Mouse (Mus musculus) inflammation-experienced regulatory T-cells, adult 6 months (primary cell): ENCODE measurements around the gene Hyal2. TPM values are rescaled to one million over a fixed set of nuclear protein-coding genes. Genes with fewer than 3 reads are reported as not detected.
"Not testable (repeated sequence)": the region's sequence is repeated elsewhere in the genome, so short reads cannot be mapped to it uniquely, and the experiment has no call there.

ENCODE experiments used
- ATAC-seq: one replicate; pipeline ENCODE4 v1.8.0; 2017
- polyA plus RNA-seq, 3 experiments: library from polyadenylated mRNA; unstranded; fragments of 100-300 nt; shearing (Covaris generic); gene quantifications; one replicate each; pipeline ENCODE4 v1.2.1; 2017

The Hyal2 gene
- polyA plus RNA-seq, 3 experiments from 2014 or later: 8.2 to 13.9 (median 10.3) TPM

GRCm38 (mm10) chr9:107570016-107570415 is 2.3 kb downstream of the Hyal2 start:
- no peak for ATAC-seq

DNA sequence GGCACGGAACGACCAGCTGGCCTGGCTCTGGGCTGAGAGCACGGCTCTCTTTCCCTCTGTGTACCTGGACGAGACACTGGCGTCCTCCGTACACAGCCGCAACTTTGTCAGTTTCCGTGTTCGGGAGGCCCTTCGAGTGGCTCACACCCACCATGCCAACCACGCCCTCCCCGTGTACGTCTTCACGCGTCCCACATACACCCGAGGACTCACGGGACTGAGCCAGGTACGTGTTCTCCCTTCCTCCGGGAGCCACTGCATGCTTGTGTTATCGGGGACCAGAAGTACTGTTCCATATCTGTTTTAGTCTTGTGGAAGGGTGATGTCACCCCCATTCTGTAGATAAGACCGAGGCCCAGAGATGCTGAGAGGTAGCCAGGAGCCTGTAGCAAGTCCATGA is 3.1 kb downstream of the Hyal2 start:
- no peak for ATAC-seq

DNA sequence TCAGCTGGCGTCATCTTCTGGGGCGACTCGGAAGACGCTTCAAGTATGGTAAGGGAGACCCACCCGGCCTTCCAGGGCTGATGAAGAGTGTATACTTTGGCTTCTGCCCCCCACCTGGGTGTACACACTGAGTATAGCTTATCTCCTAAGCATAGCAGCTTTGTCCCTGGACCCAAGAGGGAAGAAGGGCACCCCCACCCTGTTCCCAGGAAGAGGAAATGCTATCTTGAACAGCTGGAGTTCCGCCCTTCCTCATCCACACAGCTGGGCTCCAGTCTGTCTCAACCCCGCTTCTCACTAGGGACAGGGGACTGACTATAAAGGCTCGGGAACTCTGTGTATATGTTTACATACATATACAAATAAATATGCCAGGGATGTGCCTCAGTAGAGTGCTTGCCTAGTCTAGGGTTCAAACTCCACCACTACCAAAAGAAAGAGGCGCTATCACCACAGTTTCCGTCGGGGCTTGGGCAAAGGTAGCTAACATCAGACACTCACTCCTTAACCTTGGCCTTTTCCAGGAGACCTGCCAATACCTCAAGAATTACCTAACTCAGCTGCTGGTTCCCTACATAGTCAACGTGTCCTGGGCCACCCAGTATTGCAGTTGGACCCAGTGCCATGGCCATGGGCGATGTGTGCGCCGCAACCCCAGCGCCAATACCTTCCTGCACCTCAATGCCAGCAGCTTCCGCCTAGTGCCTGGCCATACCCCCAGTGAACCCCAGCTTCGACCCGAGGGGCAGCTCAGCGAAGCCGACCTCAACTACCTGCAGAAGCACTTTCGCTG is 4.0 kb downstream of the Hyal2 start:
- no peak for ATAC-seq

- ATAC-seq: no peak
These were observed 4.5 kb downstream of the Hyal2 start for GRCm38 (mm10) chr9:107572327-107572662.

DNA sequence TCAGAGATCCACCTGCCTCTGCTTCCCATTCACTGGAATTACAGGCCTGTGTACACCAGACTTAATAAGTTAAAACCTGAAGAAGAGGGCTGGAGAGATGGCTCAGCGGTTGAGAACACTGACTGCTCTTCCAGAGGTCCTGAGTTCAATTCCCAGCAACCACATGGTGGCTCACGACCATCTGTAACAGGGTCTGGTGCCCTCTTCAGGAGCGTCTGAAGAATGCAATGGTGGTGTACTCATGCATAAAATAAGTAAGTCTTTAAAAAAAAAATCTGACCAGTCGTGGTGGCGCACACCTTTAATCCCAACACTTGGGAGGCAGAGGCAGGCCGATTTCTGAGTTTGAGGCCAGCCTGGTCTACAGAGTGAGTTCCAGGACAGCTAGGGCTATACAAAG is 6.0 kb downstream of the Hyal2 start:
- not testable (repeated sequence) for ATAC-seq

- ATAC-seq: no peak
These were observed 8.0 kb downstream of the Hyal2 start for GRCm38 (mm10) chr9:107575579-107576356.

- no peak for ATAC-seq
These were observed 8.8 kb downstream of the Hyal2 start, which contains the start of gene Hyal1 for GRCm38 (mm10) chr9:107576357-107577107. Gene Hyal1, plus strand, starts transcription at chr9:107576927.

- no peak for ATAC-seq
These were observed 10.1 kb downstream of the Hyal2 start for GRCm38 (mm10) chr9:107577871-107578270.

DNA sequence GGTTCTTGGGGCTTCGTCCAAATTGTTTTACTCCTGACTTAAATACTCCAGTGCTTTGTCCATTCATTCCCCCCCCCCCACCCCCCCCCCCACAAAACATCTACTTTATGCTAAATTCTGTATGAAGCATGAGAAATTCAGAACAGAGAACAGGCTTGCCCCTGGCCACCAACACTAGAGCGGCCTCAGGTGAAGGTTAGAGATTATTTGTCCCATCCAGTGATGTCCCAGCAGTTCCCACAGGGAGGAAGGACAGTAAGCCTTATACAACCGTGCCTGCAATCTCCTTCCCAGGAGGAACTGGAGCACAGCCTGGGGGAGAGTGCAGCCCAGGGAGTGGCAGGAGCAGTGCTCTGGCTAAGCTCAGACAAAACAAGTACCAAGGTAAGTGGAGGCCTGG is 10.8 kb downstream of the Hyal2 start, which contains the start of gene Naa80:
Gene Naa80 (plus strand): TSS at position 301 of the 400 bp plus-strand sequence.
- ATAC-seq: no peak

DNA sequence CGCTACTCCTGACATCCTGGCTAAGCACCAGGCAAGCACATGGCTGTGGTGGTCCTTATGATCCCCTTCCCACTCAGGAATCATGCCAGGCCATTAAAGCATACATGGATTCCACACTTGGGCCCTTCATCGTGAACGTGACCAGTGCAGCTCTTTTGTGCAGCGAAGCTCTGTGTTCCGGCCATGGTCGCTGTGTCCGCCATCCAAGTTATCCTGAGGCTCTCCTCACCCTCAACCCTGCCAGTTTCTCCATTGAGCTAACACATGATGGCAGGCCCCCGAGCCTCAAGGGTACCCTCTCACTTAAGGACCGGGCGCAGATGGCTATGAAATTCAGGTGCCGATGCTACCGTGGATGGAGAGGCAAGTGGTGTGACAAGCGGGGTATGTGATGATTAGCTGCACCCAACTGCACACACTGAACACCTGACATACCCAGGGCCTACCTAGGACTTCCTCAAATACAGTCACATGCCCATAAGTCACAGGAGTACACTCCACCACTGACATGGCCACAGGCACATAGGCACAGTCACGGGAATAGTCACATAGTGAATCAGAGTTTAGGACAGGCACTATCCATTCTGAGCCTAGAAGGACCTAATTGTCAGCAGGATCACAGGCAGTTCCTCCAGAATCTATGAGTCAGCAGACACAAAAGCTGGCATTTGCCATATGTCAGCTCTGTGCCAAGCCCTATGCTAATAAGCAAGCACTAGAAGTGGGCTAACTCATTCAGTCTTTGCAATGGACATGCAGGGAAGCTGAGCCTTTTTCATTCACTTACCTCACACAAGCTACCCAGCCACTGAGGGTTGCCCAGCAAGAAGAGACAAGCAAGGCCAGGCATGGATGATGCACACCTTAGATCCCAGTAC is 11.5 kb downstream of the Hyal2 start:
- ATAC-seq: no peak

DNA sequence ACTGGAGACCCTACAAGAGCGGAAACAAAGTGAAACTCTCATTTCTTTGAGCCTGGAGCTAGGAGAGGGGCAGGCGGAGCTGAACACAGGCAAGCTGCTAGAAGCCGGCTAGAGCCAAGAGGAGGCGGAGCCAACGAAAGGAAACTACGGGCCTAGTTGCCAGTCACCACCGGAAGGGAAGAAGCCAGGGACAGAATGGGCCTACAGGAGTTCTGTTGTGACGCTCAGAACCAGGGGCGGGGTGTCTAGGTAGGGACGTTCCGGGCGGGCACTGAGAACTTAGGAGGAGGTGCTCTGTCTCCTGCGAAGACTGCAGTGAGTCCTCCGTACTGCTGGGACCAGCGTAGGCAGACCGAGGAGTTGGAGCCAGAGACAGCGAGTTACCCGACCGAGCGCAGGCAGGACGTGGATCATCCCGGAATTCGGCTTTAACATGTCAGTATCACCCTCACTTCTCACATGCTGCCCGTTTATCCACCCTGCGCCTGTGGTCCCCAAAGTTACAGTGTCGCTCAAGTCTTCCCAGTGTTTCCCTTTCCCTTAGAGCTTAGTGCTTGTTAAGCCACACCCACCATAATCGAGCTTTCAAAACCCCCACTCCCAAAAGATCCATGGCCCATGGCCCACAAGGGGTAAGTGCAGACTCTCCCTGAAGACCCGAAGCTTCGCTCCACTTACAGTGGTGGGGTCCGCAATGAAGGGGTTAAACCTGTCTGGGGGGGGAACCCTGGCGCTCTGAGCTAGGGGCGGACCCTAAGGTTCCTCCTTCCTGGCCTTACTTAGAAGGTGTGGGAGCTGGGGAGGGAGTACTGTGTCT is 13.0 kb downstream of the Hyal2 start, which contains the start of gene Hyal3:
Gene Hyal3 (plus strand): TSS at position 318 of the 817 bp plus-strand sequence.
- ATAC-seq: peak; percentile 94

GRCm38 (mm10) chr9:107581584-107581983 is 13.8 kb downstream of the Hyal2 start:
- ATAC-seq: no peak

DNA sequence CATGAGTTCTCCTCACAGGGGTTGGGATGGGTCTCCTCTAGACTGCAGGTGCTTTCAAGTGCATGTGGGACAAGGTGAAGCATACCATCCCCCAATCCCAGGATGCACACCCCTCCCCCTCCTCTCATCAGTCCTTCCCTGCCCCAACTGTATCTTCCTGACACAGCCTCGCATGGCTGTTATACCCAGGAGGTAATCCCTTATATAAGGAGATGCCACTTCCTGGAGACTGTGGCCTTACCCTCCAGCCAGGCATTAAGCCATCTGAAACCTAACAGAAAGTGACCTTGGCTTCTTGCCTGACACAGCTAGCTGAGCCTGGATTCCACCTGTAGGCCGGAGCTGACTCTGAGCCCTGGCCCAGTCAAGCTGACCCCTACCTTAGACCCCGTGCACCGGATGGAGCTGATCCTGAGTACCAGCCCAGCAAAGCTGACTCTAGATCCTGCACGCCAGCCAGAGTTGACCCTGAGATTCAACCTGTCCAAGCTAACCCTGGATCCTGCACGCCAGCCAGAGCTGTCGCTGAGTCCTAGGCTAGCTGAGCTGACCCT is 14.8 kb downstream of the Hyal2 start:
- ATAC-seq: no peak

GRCm38 (mm10) chr9:107583174-107583573 is 15.4 kb downstream of the Hyal2 start:
- ATAC-seq: no peak

- no peak for ATAC-seq
These were observed 18.8 kb downstream of the Hyal2 start for GRCm38 (mm10) chr9:107586504-107586903.

DNA sequence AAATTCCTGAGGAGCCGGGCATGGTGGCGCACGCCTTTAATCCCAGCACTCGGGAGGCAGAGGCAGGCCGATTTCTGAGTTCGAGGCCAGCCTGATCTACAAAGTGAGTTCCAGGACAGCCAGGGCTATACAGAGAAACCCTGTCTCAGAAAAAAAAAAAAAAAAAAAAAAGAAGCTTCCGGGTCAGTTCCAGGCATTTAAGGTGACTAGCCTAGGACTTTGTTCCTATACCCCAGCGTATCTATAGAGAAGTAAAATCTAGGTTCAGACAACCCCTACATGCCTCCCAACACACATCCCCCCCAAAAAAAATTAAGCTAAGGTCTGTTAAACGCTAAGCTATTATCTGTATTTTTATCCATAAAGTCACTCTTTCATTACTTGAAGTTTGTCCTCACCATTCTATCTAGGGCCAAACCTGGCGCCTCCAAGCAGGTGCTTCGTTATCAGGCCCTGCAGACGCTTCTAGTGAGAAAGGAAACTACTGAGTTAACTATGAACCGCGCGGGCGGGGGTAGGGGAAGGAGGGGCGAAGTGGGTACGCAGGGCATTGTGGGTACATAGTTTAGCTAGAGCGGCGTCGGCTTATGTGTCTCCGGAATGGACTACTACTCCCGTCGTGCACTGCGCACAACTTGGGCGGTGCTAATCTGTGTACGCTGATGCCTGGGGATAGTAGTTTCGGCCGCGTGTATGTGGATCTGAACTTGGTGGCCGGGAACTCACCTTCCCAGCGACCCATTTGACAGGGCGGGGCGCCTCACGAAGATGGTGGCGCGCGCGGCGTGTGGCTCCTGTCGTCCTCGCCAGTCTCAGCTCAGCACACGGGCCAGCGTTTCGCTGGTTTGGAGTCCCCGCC is 19.5 kb downstream of the Hyal2 start, which contains the start of gene Ifrd2:
Gene Ifrd2 (plus strand): TSS at position 669 of the 859 bp plus-strand sequence.
- ATAC-seq: peak; percentile 98

DNA sequence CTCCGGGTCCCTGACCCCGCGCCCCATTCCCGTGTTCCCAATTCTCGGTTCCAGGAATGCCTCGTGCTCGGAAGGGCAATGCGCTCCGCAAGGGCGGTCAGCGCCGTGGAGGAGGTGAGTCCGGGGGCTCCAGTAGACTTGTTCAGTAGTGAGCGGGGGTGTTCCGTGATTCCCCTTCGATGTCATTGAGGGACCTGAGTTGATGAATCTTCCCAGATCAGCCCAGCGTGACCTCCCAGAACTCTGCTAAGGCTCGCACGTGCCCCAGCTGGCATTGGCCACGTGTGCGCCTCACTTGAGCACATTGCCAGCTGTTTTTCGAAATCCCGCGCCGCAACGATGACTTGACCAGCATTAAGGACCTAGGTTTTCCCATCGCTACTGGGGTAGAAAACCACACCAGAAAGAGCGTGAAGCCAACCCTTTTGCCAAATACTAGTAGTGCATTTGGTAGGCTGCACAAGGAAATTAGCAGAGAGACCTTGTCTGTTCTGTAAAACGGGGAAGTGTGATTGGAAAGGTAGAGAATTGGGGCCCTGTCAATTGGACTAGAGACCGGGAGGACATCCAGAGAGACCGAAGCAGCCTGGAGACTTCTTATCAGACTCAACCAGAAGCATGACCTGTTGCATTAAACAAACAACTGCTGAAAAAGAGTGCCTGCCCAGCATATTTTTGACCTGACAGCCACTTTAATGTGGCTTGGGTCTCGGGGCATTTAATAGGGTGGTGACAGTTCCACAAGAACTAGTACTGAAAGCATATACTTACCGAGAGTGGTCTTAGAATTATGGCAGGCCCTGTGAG is 20.3 kb downstream of the Hyal2 start:
- ATAC-seq: peak; percentile 4

DNA sequence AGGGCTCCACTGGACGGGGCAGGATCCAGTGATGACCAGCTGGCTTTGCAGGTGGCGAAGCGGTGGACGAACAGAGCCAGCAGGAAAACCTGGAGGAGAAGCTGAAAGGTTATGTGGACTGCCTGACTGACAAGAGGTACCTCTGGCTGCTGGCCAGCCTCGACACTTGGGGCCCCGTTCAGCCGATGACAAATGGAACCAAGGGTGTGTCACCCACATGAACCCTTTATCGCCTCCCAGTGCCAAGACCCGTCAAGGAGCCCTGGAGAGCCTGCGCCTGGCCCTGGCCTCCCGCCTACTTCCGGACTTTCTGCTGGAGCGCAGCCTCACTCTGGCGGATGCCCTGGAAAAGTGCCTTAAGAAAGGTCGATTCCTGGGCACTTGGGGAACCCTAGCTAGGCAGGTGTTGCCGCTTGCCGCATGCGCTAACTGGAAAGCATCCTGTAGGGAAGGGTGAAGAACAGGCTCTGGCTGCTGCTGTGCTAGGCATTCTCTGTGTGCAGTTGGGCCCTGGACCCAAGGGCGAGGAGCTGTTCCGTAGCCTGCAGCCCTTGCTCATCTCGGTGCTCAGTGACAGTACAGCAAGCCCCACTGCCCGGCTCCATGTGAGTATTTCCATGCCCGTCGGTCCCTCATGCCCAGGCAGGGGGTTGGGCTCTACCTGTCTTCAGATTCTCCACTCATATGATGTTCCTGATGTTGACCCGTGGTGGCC is 22.5 kb downstream of the Hyal2 start:
- ATAC-seq: no peak
